Mouse (Mus musculus): ENCODE data around the gene F10.

GRCm38 (mm10) chr8:12988722-12989430 lies 48.2 kb upstream of the F10 start:
- no peak for TF ChIP-seq POLR2A (IDR thresholded peaks at IDR 0.05; ENCODE audit: borderline replicate concordance, control insufficient read depth, low read depth, low read length)
- peak; percentile 47 for TF ChIP-seq CTCF (IDR thresholded peaks at IDR 0.05; ENCODE audit: control insufficient read depth, insufficient read depth, low read length)

All from bone marrow, adult 2 months (tissue).